Mouse (Mus musculus): Measurements from ENCODE around the gene Thrap3. TPM values are rescaled to one million over a fixed set of nuclear protein-coding genes. Genes with fewer than 3 reads are reported as not detected.
"Not testable (repeated sequence)": the region's sequence is repeated elsewhere in the genome, so short reads cannot be mapped to it uniquely, and the experiment has no call there.

Gene Thrap3
- polyA plus RNA-seq, 1 experiment from 2014 or later = 139 TPM

GRCm38 (mm10) chr4:126226640-126227039 is 24.1 kb upstream of the Thrap3 start:
- Histone ChIP-seq H3K36me3 (replicated peaks; ENCODE audit: control insufficient read depth, insufficient read depth) (peaks cover 19% of the 10 kb centered on the region), H3K9me3 (ENCODE audit: control insufficient read depth, low read length) (no peaks in the 10 kb centered on the region), H3K9ac (no peak overlapping the region; the same call in 1 of the 2 replicates), H3K4me1 (replicated peaks; ENCODE audit: control insufficient read depth, insufficient read depth, low read length) (no peaks in the 10 kb centered on the region), H3K4me3 (replicated peaks; ENCODE audit: low read length) (no peak overlapping the region), H3K4me2 (replicated peaks) (peak overlapping the region; percentile 47; the same call in 1 of the 2 replicates), H3K27me3 (ENCODE audit: control insufficient read depth, insufficient read depth, low read length) (no peaks in the 10 kb centered on the region), H3K27ac (no peak overlapping the region)
- WGBS = 58% methylated on average over 12 of the region's 12 CpGs
- peak; percentile 39; the same call in 1 of the 2 replicates for ATAC-seq (ENCODE audit: low FRiP score)
- no peak for DNase-seq (ENCODE audit: low spot score)

GRCm38 (mm10) chr4:126222631-126223030 is 20.1 kb upstream of the Thrap3 start:
- Histone ChIP-seq H3K4me3 (replicated peaks; ENCODE audit: low read length) (no peak overlapping the region), H3K9ac (no peak overlapping the region), H3K27ac (no peak overlapping the region), H3K4me1 (replicated peaks; ENCODE audit: control insufficient read depth, insufficient read depth, low read length) (no peaks in the 10 kb centered on the region), H3K9me3 (ENCODE audit: control insufficient read depth, low read length) (no peaks in the 10 kb centered on the region), H3K4me2 (replicated peaks) (no peak overlapping the region), H3K36me3 (replicated peaks; ENCODE audit: control insufficient read depth, insufficient read depth) (no peaks in the 10 kb centered on the region), H3K27me3 (ENCODE audit: control insufficient read depth, insufficient read depth, low read length) (no peaks in the 10 kb centered on the region)
- ATAC-seq (ENCODE audit: low FRiP score) = no peak
- 86% methylated on average over 11 of the region's 11 CpGs for WGBS
- DNase-seq (ENCODE audit: low spot score) = no peak

DNA sequence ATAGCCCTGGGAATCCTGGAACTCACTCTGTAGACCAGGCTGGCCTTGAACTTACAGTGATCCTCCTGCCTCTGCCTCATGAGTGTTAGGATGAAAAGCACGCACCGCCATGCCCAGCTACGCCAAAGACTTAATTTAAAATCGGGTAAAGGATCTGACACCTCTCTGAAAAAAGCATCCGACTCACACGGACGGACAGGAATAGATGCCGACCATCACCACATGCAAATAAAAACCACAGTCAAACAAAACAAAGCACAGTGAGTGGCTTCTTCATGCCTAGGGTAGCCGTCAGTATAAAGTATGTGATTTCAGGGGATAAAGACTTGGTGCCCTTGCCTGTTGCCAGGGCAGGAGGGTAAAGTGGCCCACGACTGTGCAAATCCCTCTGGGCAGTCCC is 17.5 kb upstream of the Thrap3 start:
- WGBS = 87% methylated on average over 10 of the region's 10 CpGs
- no peak overlapping the region for H3K27ac ChIP-seq
- H3K9me3 ChIP-seq (ENCODE audit: control insufficient read depth, low read length) = no peaks in the 10 kb centered on the region
- ATAC-seq (ENCODE audit: low FRiP score) = no peak
- no peak overlapping the region for H3K4me2 ChIP-seq (replicated peaks)
- no peaks in the 10 kb centered on the region for H3K36me3 ChIP-seq (replicated peaks; ENCODE audit: control insufficient read depth, insufficient read depth)
- DNase-seq (ENCODE audit: low spot score) = no peak
- no peak overlapping the region for H3K4me3 ChIP-seq (replicated peaks; ENCODE audit: low read length)
- H3K4me1 ChIP-seq (replicated peaks; ENCODE audit: control insufficient read depth, insufficient read depth, low read length) = no peaks in the 10 kb centered on the region
- H3K9ac ChIP-seq = no peak overlapping the region
- no peaks in the 10 kb centered on the region for H3K27me3 ChIP-seq (ENCODE audit: control insufficient read depth, insufficient read depth, low read length)

GRCm38 (mm10) chr4:126219540-126219939 is 17.0 kb upstream of the Thrap3 start:
- H3K9me3 ChIP-seq (ENCODE audit: control insufficient read depth, low read length); H3K27me3 ChIP-seq (ENCODE audit: control insufficient read depth, insufficient read depth, low read length); H3K4me3 ChIP-seq (replicated peaks; ENCODE audit: low read length); H3K9ac ChIP-seq; H3K27ac ChIP-seq; DNase-seq (ENCODE audit: low spot score); H3K36me3 ChIP-seq (replicated peaks; ENCODE audit: control insufficient read depth, insufficient read depth); ATAC-seq (ENCODE audit: low FRiP score); H3K4me2 ChIP-seq (replicated peaks); H3K4me1 ChIP-seq (replicated peaks; ENCODE audit: control insufficient read depth, insufficient read depth, low read length): not testable (repeated sequence)
- 71% methylated on average over 3 of the region's 3 CpGs for WGBS

GRCm38 (mm10) chr4:126217771-126218170 is 15.2 kb upstream of the Thrap3 start:
- no peak for ATAC-seq (ENCODE audit: low FRiP score)
- no peak overlapping the region for H3K9ac ChIP-seq
- WGBS = 89% methylated on average over 6 of the region's 6 CpGs

DNA sequence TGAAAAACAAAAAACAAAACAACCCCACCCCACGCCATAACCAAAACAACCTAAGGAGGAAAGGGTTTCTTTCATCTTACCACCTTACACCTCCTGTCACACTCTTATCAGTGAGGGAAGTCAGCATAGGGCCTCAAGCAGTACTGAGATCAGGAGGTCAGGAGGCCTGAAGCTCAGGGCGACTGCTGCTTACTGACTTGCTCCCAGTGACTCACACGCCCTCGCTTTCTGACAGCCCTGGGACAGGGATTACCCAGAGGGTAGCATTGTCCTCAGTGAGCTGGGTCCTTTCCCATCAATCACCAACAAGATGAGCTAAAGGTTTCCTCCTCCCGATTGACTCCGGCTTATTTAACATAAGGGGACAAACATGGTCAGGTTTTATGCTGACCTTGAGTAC is 4.5 kb upstream of the Thrap3 start:
- no peak for DNase-seq (ENCODE audit: low spot score)
- ATAC-seq (ENCODE audit: low FRiP score) = no peak
- H3K4me3 ChIP-seq (replicated peaks; ENCODE audit: low read length) = no peak overlapping the region

More at GRCm38 (mm10) chr4:126217771-126218170, 15.2 kb upstream of the Thrap3 start:
- H3K4me1 ChIP-seq (replicated peaks; ENCODE audit: control insufficient read depth, insufficient read depth, low read length) = no peaks in the 10 kb centered on the region
- no peaks in the 10 kb centered on the region for H3K27me3 ChIP-seq (ENCODE audit: control insufficient read depth, insufficient read depth, low read length)
- H3K9me3 ChIP-seq (ENCODE audit: control insufficient read depth, low read length) = no peaks in the 10 kb centered on the region
- DNase-seq (ENCODE audit: low spot score) = no peak
- H3K27ac ChIP-seq = no peak overlapping the region
- H3K4me3 ChIP-seq (replicated peaks; ENCODE audit: low read length) = no peak overlapping the region
- H3K4me2 ChIP-seq (replicated peaks) = no peak overlapping the region
- no peaks in the 10 kb centered on the region for H3K36me3 ChIP-seq (replicated peaks; ENCODE audit: control insufficient read depth, insufficient read depth)

DNA sequence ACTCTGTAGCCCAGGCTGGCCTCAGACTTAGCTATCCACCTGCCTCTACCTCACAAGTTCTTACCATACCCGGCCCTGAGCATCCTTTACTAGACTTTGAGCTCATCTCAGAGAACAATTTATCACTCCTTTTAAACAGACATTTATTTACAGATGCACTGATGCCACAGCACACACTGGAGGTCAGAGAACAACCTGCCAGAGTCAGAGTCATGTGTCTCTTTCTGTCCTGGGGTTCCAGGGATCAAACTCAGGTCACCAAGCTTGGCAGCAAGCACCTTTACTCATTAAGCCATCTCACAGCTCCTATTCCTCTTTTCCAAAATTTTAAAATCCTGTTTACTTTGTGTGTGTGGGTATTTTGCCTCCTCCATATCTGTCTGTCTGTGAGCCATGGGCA is 2.8 kb upstream of the Thrap3 start:
- Histone ChIP-seq H3K4me1 (replicated peaks; ENCODE audit: control insufficient read depth, insufficient read depth, low read length) (peaks cover 16% of the 10 kb centered on the region), H3K4me3 (replicated peaks; ENCODE audit: low read length) (no peak overlapping the region), H3K36me3 (replicated peaks; ENCODE audit: control insufficient read depth, insufficient read depth) (peaks cover 3% of the 10 kb centered on the region; the same call in 1 of the 2 replicates), H3K27me3 (ENCODE audit: control insufficient read depth, insufficient read depth, low read length) (no peaks in the 10 kb centered on the region), H3K9me3 (ENCODE audit: control insufficient read depth, low read length) (no peaks in the 10 kb centered on the region), H3K27ac (no peak overlapping the region), H3K9ac (no peak overlapping the region), H3K4me2 (replicated peaks) (no peak overlapping the region)
- WGBS = 84% methylated on average over 1 of the region's 1 CpGs
- DNase-seq (ENCODE audit: low spot score) (no peak), ATAC-seq (ENCODE audit: low FRiP score) (no peak)

More for the DNA sequence above, 4.5 kb upstream of the Thrap3 start:
- H3K4me1 ChIP-seq (replicated peaks; ENCODE audit: control insufficient read depth, insufficient read depth, low read length) = peaks cover 5% of the 10 kb centered on the region; the same call in 1 of the 2 replicates
- H3K27ac ChIP-seq = no peak overlapping the region
- WGBS = 59% methylated on average over 6 of the region's 6 CpGs
- H3K9ac ChIP-seq = no peak overlapping the region
- H3K9me3 ChIP-seq (ENCODE audit: control insufficient read depth, low read length) = no peaks in the 10 kb centered on the region
- no peaks in the 10 kb centered on the region for H3K27me3 ChIP-seq (ENCODE audit: control insufficient read depth, insufficient read depth, low read length)
- H3K36me3 ChIP-seq (replicated peaks; ENCODE audit: control insufficient read depth, insufficient read depth) = no peaks in the 10 kb centered on the region
- no peak overlapping the region for H3K4me2 ChIP-seq (replicated peaks)

GRCm38 (mm10) chr4:126204661-126205230 is 2.2 kb upstream of the Thrap3 start:
- no peaks in the 10 kb centered on the region for H3K9me3 ChIP-seq (ENCODE audit: control insufficient read depth, low read length)
- H3K27ac ChIP-seq = no peak overlapping the region
- peaks cover 5% of the 10 kb centered on the region; the same call in 1 of the 2 replicates for H3K36me3 ChIP-seq (replicated peaks; ENCODE audit: control insufficient read depth, insufficient read depth)
- DNase-seq (ENCODE audit: low spot score) = no peak
- H3K27me3 ChIP-seq (ENCODE audit: control insufficient read depth, insufficient read depth, low read length) = no peaks in the 10 kb centered on the region
- H3K4me2 ChIP-seq (replicated peaks) = no peak overlapping the region
- H3K4me3 ChIP-seq (replicated peaks; ENCODE audit: low read length) = no peak overlapping the region
- H3K9ac ChIP-seq = no peak overlapping the region
- H3K4me1 ChIP-seq (replicated peaks; ENCODE audit: control insufficient read depth, insufficient read depth, low read length) = peaks cover 23% of the 10 kb centered on the region
- 92% methylated on average over 12 of the region's 12 CpGs for WGBS
- no peak for ATAC-seq (ENCODE audit: low FRiP score)

DNA sequence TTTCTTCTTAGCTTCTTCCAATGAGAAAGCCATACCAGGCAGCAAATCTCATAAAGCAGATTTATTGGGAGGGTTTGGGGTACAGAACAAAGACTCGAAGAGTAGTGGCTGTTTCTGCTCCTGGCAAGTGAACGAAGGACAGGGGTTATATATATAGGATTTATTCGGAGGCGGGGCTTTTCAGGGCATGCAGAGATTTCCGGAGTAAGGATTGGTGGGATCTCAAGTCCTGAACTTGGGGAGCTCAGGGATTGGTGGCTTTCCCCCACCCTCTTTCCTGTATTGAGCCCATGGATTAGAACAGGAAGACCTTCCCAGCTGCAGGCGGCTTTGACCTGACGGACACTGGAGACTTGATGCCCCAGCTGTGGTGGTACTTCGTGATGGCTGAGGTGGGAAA is 1.5 kb upstream of the Thrap3 start:
- peaks cover 26% of the 10 kb centered on the region for H3K4me1 ChIP-seq (replicated peaks; ENCODE audit: control insufficient read depth, insufficient read depth, low read length)
- no peak overlapping the region for H3K4me3 ChIP-seq (replicated peaks; ENCODE audit: low read length)
- WGBS = 84% methylated on average over 8 of the region's 8 CpGs
- DNase-seq (ENCODE audit: low spot score) = no peak
- H3K9ac ChIP-seq = no peak overlapping the region
- H3K27ac ChIP-seq = no peak overlapping the region
- H3K36me3 ChIP-seq (replicated peaks; ENCODE audit: control insufficient read depth, insufficient read depth) = peaks cover 5% of the 10 kb centered on the region; the same call in 1 of the 2 replicates
- ATAC-seq (ENCODE audit: low FRiP score) = no peak
- H3K4me2 ChIP-seq (replicated peaks) = no peak overlapping the region
- no peaks in the 10 kb centered on the region for H3K9me3 ChIP-seq (ENCODE audit: control insufficient read depth, low read length)
- no peaks in the 10 kb centered on the region for H3K27me3 ChIP-seq (ENCODE audit: control insufficient read depth, insufficient read depth, low read length)

Measured in hindbrain, embryonic 14.5 days (tissue).